ENCODE assay signal across 21 mouse cellular contexts in the genomic region with DNA sequence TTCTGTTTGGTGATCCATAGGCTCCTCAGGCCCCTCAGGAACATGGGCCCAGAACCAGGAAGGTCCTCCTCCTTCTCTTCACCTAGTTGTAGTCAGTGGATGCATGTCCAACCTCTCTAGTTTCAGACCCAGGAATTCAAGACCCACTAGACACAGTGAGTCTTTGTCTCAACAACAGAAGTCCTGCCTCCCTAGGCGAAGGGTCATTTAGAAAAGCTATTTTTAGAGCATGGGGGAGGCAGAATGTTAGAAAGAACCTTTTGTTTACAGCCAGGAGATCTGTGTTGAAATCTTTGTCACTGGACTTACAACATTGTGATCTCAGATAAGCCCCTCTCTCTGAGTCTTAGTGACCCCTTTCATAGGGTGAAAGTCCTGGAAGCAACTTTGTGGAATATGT.
A peak's percentile ranks its signal among the peaks of the same experiment; 100 is the strongest.
DNase-seq lines count a peak whose midpoint lies in the region; ATAC-seq lines count a peak whose summit lies in the region.
"Had no signal": no experiment of that assay in that cellular context is flagged by ENCODE, and none has a peak within 500 bp of the region (broad histone marks: within the 10 kb centered on the region; RNA-seq: fewer than 3 reads in every experiment).

No protein-coding gene starts in this region.

- no peak for ATAC-seq in heart, embryonic 13.5 days (ENCODE audit: extremely low read depth, insufficient number of reproducible peaks, low FRiP score, low TSS enrichment)
- no peak for ATAC-seq in heart, embryonic 12.5 days (ENCODE audit: insufficient number of reproducible peaks, low FRiP score)
- 0 out of 2 replicates have a peak, but pooled peaks have one; percentile 20 for ATAC-seq in lung, embryonic 16.5 days (ENCODE audit: low read depth)
- ATAC-seq: forebrain, embryonic 13.5 days; inflammation-experienced regulatory T-cells, adult 6 months had no signal

- DNase-seq in lung, postnatal 14 days, result no peak
- peak; percentile 74 for DNase-seq in adipocyte (ENCODE audit: low spot score)
- peak; percentile 47 for DNase-seq in yolk sac, embryonic 10.5 days (ENCODE audit: low spot score)
- no peak for DNase-seq in right cerebral cortex, postnatal 36 days (ENCODE audit: low spot score in 2 of 2)
- DNase-seq: adrenal gland, adult 8-10 months; cerebellum, adult 9-10 months; heart, adult 11 months; kidney, adult 9 months; kidney, postnatal 25 days; layer of hippocampus, adult 9-11 months; lung, postnatal 36 days; thymus, postnatal 36 days had no signal

- no peaks in the 10 kb centered on the region for H3K36me3 ChIP-seq in heart, embryonic 13.5 days
- no peaks in the 10 kb centered on the region for H3K36me3 ChIP-seq in heart, embryonic 12.5 days
- H3K36me3 ChIP-seq in lung, embryonic 16.5 days (ENCODE audit: control insufficient read depth, insufficient read depth, low read length), result no peaks in the 10 kb centered on the region
- H3K36me3 ChIP-seq: hindbrain, embryonic 13.5 days; limb, embryonic 13.5 days; liver, embryonic 15.5 days; neural tube, embryonic 12.5 days had no signal

- peaks cover 9% of the 10 kb centered on the region for H3K4me1 ChIP-seq in heart, embryonic 13.5 days
- H3K4me1 ChIP-seq in heart, embryonic 12.5 days (replicated peaks), result peaks cover 6% of the 10 kb centered on the region; the same call in 1 of the 2 replicates
- H3K4me1 ChIP-seq in lung, embryonic 16.5 days (replicated peaks; ENCODE audit: control insufficient read depth, insufficient read depth, low read length), result no peaks in the 10 kb centered on the region
- H3K4me1 ChIP-seq: forebrain, embryonic 13.5 days; hindbrain, embryonic 13.5 days; limb, embryonic 13.5 days; liver, embryonic 15.5 days; neural tube, embryonic 12.5 days had no signal

- no peak overlapping the region for H3K9ac ChIP-seq in heart, embryonic 13.5 days
- H3K9ac ChIP-seq in heart, embryonic 12.5 days, result no peak overlapping the region
- no peak overlapping the region for H3K9ac ChIP-seq in lung, embryonic 16.5 days (ENCODE audit: low read length)
- H3K9ac ChIP-seq: forebrain, embryonic 13.5 days; hindbrain, embryonic 13.5 days; limb, embryonic 13.5 days; liver, embryonic 15.5 days; neural tube, embryonic 12.5 days had no signal

- 25% methylated on average over 1 of the region's 1 CpGs for WGBS in heart, embryonic 13.5 days
- WGBS in heart, embryonic 12.5 days, result 40% methylated on average over 1 of the region's 1 CpGs
- 34% methylated on average over 1 of the region's 1 CpGs for WGBS in lung, embryonic 16.5 days

- no peak overlapping the region for H3K4me2 ChIP-seq in heart, embryonic 13.5 days
- no peak overlapping the region for H3K4me2 ChIP-seq in heart, embryonic 12.5 days
- no peak overlapping the region for H3K4me2 ChIP-seq in lung, embryonic 16.5 days (ENCODE audit: low read depth, low read length)
- H3K4me2 ChIP-seq: forebrain, embryonic 13.5 days; hindbrain, embryonic 13.5 days; limb, embryonic 13.5 days; liver, embryonic 15.5 days; neural tube, embryonic 12.5 days had no signal

- 0 out of 2 replicates have a peak overlapping the region, but pooled peaks have one; percentile 15 for H3K27ac ChIP-seq in heart, embryonic 13.5 days (replicated peaks)
- no peak overlapping the region for H3K27ac ChIP-seq in heart, embryonic 12.5 days (ENCODE audit: poor library complexity, severe bottlenecking)
- H3K27ac ChIP-seq in lung, embryonic 16.5 days (ENCODE audit: low read length), result no peak overlapping the region
- H3K27ac ChIP-seq: forebrain, embryonic 13.5 days; hindbrain, embryonic 13.5 days; limb, embryonic 13.5 days; liver, embryonic 15.5 days; neural tube, embryonic 12.5 days had no signal

- H3K27me3 ChIP-seq in heart, embryonic 13.5 days (replicated peaks), result no peaks in the 10 kb centered on the region
- H3K27me3 ChIP-seq in heart, embryonic 12.5 days (replicated peaks), result no peaks in the 10 kb centered on the region
- H3K27me3 ChIP-seq in lung, embryonic 16.5 days (ENCODE audit: control insufficient read depth, insufficient read depth, low read depth, low read length), result no peaks in the 10 kb centered on the region
- H3K27me3 ChIP-seq: forebrain, embryonic 13.5 days; hindbrain, embryonic 13.5 days; limb, embryonic 13.5 days; liver, embryonic 15.5 days; neural tube, embryonic 12.5 days had no signal

- H3K4me3 ChIP-seq in heart, embryonic 13.5 days, result no peak overlapping the region
- no peak overlapping the region for H3K4me3 ChIP-seq in heart, embryonic 12.5 days
- H3K4me3 ChIP-seq in lung, embryonic 16.5 days (ENCODE audit: low read length), result no peak overlapping the region
- H3K4me3 ChIP-seq: forebrain, embryonic 13.5 days; hindbrain, embryonic 13.5 days; limb, embryonic 13.5 days; liver, embryonic 15.5 days; neural tube, embryonic 12.5 days had no signal

- no peaks in the 10 kb centered on the region for H3K9me3 ChIP-seq in heart, embryonic 13.5 days
- no peaks in the 10 kb centered on the region for H3K9me3 ChIP-seq in heart, embryonic 12.5 days (replicated peaks)
- H3K9me3 ChIP-seq in lung, embryonic 16.5 days (ENCODE audit: control insufficient read depth, low read length), result no peaks in the 10 kb centered on the region
- H3K9me3 ChIP-seq: forebrain, embryonic 13.5 days; hindbrain, embryonic 13.5 days; limb, embryonic 13.5 days; liver, embryonic 15.5 days; neural tube, embryonic 12.5 days had no signal

Comparison
In these comparisons a context has a peak if more than half of its experiments do, and no peak if none do; other contexts are left out.
1. DNase-seq: peak in adipocyte (single experiment) and yolk sac, embryonic 10.5 days (single experiment); none in lung, postnatal 14 days (single experiment) and right cerebral cortex, postnatal 36 days (0 of 2).